Mouse (Mus musculus): ENCODE measurements at regions not wholly inside any gene's neighbourhood (a gene's known extent, or its start where the extent isn't known, plus 50 kb on each side); places are given as distances from the start of the nearest gene placed in this dataset.
A peak's percentile ranks its signal among the peaks of the same experiment; 100 is the strongest.

DNA sequence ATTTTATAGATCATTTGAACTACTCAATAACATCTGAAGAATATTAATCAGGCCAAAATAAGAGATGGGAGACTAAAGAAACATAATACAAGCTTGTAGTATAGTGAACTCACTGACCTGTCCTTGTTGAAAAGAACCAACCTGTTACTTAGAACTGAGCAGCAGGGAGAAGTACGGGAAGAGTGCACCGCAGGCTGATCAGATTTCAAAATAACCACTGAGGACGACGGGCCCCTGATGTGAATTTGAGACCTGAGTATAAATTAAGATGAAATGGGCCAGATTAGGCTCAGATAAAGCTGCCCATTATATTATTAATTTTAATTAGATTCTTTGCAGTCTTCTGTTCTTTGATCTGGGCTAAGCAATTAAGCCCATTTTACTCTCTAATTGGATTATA lies 391.2 kb upstream of the Tyrp1 start:
- no peak for ATAC-seq (ENCODE audit: insufficient number of reproducible peaks, low FRiP score, low TSS enrichment)

DNA sequence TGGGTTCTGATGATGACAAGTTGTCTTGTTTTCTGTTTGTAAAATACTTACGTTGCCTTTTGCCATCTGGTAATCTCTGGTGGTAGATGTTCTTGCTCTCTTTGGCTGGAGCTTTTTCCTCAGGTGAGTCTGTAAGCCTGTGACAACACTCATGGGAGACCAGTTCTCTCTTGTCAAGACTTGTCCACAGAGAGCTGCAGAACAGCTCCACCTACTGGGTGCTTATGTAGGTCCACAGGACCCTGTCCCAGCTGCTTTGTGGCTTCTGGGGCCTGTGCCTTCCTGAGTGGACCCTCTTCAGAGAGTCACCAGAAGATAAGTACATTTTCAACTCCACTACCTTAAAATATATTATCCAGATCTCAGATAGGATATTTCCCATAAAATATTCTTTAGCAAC lies 370.3 kb upstream of the Tyrp1 start:
- ATAC-seq (ENCODE audit: insufficient number of reproducible peaks, low FRiP score, low TSS enrichment), result no peak

DNA sequence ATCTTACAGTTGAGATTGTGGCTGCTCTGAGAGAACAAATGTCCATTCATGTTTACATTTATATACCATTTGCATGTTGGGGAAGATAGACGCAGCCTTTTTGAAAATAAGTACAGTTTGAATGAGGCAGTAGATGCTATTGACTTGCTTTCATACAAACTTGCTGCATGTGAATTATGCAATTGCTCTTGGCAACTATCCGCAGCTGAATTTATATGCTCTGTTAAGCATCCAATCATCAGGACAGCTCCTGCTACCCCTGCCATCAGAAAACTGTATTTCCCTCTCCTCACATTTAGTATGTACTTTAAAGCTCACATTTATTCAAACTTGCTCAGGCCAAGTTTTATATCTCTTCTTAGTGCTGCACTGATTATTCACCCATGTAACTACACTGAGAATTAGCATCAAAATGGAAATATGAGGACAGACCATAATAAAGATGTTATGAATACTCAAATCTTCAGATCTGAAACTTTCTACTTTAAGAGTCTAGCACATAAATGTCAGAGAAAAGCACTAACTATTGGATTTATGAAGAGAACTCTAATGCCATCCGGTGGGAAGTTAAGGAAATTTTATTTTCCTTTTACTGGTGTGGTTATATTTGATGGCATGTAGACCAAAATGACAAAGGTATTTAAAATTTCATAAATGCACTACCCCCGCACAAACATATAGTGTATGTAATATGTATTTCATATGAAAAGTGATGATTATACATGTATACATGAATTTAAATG lies 358.0 kb upstream of the Tyrp1 start:
- ATAC-seq (ENCODE audit: insufficient number of reproducible peaks, low FRiP score, low TSS enrichment), result no peak

DNA sequence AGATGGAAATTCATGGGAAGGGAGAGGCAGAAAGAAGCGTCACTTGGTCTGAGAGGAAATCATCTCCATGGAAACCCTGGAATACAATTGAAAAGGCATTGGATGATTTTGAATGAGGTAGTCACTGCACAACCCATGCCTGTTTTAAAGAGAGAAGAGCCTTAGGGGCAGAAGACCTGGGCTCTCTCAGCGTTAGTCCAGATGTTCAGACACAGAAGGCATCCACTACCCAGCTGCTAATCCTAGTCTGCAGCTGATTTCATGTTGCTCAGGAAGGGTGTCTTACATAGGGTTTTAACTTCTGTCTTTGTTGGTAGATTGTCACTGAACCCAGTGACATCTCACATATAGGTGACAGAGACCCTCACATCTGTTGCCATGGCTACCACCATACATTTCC lies 318.8 kb upstream of the Tyrp1 start:
- no peak for ATAC-seq (ENCODE audit: insufficient number of reproducible peaks, low FRiP score, low TSS enrichment)

DNA sequence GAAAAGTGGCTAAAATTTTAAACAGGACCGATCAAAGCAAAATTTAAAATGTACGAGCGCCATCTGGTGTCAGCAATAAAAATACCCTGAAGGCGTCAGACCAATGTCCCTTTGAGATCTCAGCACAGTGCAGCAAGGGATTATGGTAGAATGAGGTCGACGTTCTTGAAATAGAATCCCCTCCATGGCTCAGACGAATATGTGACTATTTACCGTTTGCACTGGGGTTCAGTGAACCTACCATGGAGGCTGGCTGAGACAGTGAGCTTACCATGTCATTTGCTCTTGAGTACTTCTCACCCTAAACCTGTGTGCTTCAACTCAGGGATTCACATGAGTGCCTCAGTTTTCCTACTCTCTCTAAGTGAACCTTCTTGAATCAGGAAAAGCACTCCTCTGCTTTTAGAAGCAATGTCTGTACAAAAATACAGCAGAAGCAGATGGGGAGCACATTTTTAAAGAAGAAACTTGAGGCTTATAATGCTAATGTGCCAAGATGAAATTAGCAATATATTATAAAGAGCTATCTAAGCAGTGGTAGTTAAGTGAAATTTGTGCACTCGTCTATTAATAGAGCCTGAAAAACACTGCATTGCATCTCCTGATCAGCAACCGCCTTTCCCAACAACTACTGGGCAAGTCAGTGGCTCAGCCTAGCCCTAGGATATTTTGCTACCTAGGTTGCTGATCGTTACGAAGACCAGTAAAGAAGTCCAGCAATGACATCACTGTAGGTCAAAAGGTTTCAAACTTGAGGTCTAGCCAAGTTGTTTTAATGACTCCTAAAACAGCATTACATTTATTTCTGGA lies 316.2 kb upstream of the Tyrp1 start:
- ATAC-seq (ENCODE audit: insufficient number of reproducible peaks, low FRiP score, low TSS enrichment), result peak; percentile 68; the same call in 1 of the 2 replicates

DNA sequence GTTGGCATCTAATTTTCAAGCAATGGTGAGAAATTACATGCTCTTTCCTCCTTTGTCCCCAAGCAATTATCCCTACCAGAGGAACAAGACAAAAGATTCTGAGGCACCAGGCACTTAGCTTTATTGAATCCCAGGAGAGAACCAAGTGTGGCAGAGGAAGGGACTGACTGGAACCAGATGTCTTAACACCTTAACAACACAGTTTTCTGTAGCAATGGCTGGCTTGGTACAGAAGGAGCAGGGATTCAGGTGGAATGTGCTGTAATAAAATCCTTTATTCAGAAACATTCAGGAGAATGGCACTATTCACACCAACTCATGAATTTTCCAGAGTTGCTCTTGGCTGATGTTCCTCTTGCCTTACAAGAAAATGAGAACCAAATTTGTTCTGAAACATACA lies 315.3 kb upstream of the Tyrp1 start:
- ATAC-seq (ENCODE audit: insufficient number of reproducible peaks, low FRiP score, low TSS enrichment), result no peak

DNA sequence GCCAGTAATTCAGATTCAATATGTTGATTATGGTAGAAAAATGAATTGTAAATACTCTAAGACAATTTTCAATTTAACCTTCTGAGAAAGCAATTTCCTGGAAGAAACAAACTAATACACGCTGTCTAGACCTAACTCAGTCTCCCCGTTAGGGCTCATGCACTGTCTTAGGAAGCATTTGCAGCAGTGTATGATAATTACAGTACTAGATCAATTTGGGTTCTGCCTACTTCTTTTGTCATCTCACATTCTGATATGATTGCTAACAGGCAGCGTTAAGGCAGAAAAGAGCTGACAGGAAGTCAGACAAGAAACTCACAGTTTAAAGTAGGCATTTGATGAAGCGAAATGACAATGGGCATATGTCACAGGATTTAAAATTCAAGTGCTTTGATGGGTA lies 294.1 kb upstream of the Tyrp1 start:
- no peak for ATAC-seq (ENCODE audit: insufficient number of reproducible peaks, low FRiP score, low TSS enrichment)

DNA sequence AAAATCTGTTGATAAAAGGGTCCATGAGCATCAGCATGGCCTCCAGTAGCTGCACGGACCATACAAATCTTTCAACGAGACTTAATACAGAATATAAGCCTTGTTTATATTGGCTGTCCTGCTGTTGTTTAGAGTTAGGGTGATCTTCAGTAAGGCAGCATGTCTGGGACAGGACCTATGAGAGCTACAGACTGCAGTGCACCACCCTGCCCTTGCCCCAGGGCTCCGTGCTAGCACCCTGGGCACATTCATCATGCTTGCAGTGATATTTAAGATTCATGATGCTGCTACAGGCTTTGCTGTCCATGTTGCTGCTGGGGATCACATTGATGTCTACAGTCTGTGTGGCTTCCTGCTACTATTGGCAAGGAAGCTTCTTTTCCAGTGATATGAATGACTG lies 288.8 kb upstream of the Tyrp1 start:
- no peak for ATAC-seq (ENCODE audit: insufficient number of reproducible peaks, low FRiP score, low TSS enrichment)

DNA sequence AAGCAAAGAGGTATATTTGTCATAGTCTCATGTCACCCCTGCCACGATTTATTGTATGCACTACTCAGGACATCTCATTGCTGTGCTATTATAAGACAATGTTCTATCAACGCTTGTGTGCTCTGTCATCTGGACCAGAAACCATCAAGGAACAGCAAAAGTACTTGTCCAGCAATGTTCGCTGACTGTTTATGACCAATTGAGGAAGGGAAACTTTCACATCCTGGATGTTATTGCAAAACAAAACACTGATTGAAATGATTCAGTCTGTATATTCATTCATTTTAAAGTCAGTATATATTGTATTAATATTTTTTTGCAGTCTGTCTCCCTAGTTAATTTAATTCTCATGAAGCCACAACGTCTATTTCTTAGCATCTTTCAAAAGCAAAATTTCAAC lies 244.5 kb upstream of the Tyrp1 start:
- ATAC-seq (ENCODE audit: insufficient number of reproducible peaks, low FRiP score, low TSS enrichment), result no peak

DNA sequence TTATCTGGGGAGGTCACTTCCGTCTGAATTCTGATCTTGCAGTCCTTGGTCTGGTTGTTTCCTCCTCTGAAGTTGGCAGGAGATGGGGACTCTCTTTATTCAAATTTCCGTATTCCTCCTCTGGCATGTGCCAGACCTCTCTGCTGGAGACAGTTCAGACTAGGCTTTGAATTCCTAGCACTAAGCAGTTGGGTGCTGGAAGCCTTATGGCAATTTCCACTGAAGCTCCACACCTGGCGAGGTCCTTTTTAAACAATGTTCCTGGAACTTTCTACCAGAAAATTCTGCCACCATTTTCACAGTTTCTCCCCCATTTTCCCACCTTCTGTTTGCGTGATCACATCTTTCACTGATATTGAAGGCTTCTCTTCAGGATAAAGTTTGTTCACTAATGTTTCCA lies 205.7 kb upstream of the Tyrp1 start:
- peak; percentile 54; the same call in 1 of the 2 replicates for ATAC-seq (ENCODE audit: insufficient number of reproducible peaks, low FRiP score, low TSS enrichment)

DNA sequence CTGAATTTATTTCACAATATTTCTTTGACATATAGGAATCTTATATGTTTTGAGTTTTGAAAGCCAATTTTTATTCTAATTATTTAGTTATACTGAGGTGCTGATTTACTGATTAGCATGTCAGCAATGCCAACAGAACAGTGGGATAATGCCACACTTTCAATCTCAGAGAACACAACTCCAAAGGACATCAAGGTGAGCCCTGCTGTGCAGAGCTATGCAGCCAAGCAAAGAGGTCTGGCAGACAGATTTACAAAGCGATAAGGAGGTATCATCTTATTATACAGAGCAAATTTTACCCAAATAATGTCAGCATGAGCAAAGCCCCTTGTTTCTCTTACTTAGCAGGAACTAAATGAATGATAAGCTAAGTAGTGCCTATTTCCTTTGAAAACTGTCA lies 204.7 kb upstream of the Tyrp1 start:
- no peak for ATAC-seq (ENCODE audit: insufficient number of reproducible peaks, low FRiP score, low TSS enrichment)

DNA sequence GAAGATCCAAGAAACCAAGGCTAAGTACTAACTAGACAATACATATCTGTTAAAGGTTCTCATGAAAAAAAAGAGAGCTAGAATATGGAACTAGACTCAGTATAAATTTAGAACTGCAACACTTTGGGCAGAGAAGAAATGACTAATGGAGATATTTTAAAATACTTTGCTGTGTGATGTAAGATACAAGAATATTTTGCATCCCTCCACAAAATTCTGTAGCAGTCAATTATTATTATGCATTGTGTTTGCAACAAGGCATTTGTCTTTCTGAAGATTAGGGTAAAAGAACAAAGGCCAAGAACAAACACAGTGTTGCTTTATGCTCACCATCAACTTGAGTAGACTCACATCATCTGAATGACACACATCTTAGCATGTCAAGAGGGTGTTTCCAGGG lies 203.7 kb upstream of the Tyrp1 start:
- ATAC-seq (ENCODE audit: insufficient number of reproducible peaks, low FRiP score, low TSS enrichment), result no peak

DNA sequence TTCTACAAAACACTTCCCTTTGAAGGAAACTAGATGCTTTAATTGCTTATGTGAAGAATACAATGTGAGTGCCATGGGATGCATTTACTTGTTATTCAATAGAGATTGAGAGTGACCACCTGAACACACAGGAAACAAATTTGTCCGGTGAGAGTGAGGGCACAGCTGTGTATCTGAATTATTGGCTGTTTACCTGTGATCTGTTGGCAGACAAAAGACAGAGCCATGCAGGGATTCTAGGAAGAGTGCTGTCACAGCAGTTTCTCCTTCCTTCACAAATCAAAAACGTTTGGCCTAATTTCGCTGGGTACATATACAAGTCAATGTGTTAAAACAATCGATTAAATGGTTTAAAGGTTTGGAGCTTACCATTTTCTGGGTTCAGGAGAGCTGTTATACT lies 202.9 kb upstream of the Tyrp1 start:
- peak; percentile 62; the same call in 1 of the 2 replicates for ATAC-seq (ENCODE audit: insufficient number of reproducible peaks, low FRiP score, low TSS enrichment)

DNA sequence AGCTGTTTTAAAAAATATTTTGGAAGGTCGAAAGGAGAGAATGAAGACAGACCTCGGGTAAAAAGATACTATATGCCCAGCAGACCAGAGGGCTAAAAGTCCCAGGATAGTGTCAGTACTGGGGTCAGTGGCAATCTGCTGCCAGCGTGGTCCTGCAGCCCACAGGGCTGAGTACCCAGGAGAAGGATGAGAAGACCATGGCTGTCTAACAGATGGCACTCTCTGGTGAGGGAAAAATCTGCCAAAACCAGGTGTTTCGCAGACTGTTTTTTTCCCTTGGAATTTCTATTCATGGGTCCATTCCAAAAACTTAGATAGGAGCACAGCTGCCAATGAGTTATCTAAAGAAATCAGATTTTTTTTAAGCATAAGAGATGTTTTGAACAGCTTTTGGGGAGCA lies 202.5 kb upstream of the Tyrp1 start:
- peak; percentile 49; the same call in 1 of the 2 replicates for ATAC-seq (ENCODE audit: insufficient number of reproducible peaks, low FRiP score, low TSS enrichment)

DNA sequence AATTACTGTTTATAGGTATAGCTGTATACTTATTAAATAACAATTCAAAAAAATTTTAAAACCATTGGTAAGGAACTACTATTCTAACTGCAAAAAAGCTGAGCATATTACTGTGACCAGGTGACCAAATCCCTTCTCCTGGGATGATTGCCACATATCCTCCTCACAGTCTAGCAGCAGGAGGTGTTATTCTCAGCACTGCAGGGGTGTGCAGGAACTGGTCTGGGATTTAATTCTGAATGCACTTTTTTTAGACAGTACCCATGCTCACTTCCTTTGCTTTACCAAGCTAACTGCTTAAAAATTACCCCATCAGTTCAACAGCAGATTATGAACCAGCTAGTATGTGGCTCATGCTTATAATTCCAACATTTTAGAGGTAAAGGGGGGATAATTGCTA lies 195.5 kb upstream of the Tyrp1 start:
- ATAC-seq (ENCODE audit: insufficient number of reproducible peaks, low FRiP score, low TSS enrichment), result peak; percentile 72; the same call in 1 of the 2 replicates

Measured in cerebellum, adult (tissue).